Mouse (Mus musculus) CH12F3 (cell line): Measurements from ENCODE around the gene Lpar3.

Experiments used
- in situ Hi-C: fragments of 300-500 bp; cut with MboI; formaldehyde crosslinking; loops from 2 replicates; pipeline ENCODE4 v1.14.3; 2020; ENCODE audit warnings: low sequenced_read_pairs

Lpar3 gene

DNA sequence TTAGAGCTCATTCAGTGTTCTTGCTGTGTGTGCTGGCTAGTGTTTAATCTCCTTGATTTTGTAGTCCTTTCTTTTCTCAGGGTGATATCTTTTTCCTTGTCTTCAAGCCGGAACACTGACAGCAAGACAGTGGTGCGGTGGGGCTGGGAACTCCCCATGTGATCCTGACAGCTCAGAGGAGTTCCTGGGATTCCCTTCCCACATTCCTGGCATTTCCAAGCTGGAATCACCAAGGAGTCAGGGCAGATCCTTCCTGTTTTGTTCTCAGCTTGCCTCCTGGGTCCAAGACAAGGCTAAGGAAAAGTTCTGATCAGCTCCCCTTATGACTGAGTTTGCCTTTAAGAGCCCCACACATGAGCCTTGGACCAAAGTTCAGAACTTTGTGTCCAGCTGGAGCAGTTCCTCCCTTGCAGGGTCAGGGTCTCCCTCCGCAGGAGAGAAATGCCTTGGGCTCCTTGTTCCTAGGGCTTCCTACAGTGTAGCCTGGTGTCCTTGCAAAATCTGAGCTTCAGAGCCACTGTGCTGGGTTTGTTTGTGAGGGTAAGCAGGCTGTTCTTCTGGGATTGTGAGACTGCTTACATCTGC is 33.1 kb downstream of the Lpar3 start:
- in situ Hi-C loops: no loop called here

DNA sequence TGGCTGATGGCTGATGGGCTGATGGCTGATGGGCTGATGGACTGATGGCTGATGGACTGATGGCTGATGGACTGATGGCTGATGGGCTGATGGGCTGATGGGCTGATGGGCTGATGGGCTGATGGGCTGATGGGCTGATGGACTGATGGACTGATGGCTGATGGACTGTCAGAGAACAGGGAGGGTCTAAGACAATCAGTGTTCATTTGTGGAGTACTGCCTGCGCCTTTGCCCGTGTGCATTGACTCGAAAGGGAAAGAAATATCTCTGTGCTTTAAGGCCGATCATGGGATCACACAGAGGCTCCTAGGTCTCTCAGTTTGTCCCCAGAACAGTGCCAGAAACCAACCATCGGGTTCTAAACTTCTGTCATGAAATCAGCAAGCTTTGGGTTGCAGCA is 34.4 kb downstream of the Lpar3 start:
- in situ Hi-C loops: no loop called here

DNA sequence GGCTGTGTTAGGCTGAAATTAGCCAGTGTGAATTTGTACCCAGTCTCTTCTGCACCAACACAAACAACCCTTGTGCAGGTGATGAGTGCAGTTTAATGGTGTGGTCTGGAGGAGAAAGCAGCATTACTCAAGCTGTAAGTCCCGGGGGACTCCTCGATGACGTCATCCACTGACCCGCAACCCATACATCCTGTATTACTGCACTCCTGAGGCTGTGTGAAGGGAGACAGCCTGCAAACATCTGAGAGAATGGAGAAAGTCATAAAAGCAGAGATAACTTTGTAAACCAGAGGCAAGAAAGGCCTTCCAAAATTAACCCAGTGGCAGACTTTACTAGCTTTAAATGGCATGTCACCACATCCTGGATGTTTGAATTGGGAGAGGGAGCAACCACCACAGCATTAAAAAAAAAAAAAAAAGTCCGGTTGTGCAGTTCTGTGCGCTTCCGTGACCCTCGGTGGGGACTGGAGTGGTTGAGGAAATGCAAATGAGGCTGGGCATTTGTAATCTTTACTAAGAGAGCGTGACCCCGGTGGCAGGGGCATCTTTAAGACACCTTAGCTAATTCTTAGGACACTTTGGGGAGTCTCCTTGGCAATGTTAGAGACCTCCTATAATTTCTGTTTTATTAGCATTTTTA is 36.8 kb downstream of the Lpar3 start:
- in situ Hi-C loops: no loop called here

- in situ Hi-C loops: no loop called here
Measured at GRCm38 (mm10) chr3:146260203-146260602, 39.4 kb downstream of the Lpar3 start.

- in situ Hi-C loops: no loop called here
Measured at GRCm38 (mm10) chr3:146260845-146261244, 40.1 kb downstream of the Lpar3 start.

GRCm38 (mm10) chr3:146262536-146262935 is 41.8 kb downstream of the Lpar3 start:
- in situ Hi-C loops: no loop called here

- in situ Hi-C loops: no loop called here
Measured at GRCm38 (mm10) chr3:146264146-146264545, 43.4 kb downstream of the Lpar3 start.

DNA sequence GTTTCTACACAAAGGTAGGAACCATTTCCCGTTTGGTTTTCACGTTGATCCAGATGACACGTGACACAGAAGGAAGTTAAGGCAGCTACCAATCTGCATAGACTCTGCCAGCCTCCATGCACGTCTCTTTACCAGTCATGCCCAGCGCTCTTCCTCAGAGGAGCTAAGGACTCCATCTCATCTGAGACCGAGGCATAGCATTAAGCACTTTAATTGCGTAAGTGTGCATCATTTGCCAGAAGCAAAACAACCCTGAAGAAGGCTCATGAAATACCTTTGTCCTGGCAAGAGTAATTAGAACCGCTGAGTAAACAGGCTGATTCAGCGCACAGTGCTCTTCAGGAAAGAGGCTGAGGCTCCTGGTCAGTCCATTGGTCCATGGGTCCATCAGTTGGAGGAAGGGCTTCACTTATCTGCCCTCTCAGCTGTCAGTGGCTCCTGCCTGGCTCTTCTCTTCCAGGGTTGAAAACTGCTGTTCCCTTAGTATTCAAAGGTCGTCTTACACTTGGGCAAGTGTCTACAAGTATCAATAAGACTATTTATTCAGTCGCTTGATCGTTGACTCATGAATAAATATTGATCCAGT is 44.9 kb downstream of the Lpar3 start:
- in situ Hi-C loops: no loop called here

GRCm38 (mm10) chr3:146268024-146268801 is 47.5 kb downstream of the Lpar3 start:
- in situ Hi-C loops: no loop called here

GRCm38 (mm10) chr3:146274503-146274902 is 53.7 kb downstream of the Lpar3 start:
- in situ Hi-C loops: loop anchor here (10.0 kb wide), 1 partner anchor 90 kb away; no protein-coding TSS in a partner anchor

DNA sequence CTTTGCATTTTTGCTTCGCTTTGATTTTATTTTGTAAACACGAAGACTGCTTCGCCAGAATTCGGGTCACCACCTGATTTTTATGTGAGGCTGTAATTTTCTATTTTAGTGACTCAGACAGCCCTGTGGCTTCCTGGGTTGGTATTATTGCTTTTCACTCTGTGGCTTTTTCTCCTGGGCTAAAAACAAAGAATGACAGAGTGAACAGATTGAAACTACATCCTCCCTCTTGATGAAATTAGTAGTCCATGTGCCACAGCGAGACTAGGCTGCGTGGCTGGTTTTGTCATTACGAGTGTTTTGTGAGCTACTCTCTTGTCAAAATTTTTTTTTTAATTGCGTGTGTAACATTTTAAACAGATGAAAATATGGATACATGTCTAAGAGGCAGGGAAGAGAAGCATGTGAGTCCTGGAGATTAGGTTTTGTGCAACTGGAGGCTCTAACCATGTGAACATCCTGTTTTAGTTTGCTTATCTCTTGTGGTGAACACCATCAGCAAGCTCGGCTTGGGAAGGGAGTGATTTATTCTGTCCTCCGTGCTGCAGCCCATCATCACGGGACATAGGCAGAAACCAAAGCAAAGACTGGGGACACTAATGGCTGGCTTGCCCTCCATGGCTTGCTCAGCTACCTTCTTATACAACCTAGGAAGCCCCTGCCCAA is 54.7 kb downstream of the Lpar3 start:
- in situ Hi-C loops: loop anchor here (10.0 kb wide), 1 partner anchor 91 kb away; no protein-coding TSS in a partner anchor

GRCm38 (mm10) chr3:146276026-146276409 is 55.3 kb downstream of the Lpar3 start:
- in situ Hi-C loops: loop anchor here (10.0 kb wide), 1 partner anchor 91 kb away; no protein-coding TSS in a partner anchor

DNA sequence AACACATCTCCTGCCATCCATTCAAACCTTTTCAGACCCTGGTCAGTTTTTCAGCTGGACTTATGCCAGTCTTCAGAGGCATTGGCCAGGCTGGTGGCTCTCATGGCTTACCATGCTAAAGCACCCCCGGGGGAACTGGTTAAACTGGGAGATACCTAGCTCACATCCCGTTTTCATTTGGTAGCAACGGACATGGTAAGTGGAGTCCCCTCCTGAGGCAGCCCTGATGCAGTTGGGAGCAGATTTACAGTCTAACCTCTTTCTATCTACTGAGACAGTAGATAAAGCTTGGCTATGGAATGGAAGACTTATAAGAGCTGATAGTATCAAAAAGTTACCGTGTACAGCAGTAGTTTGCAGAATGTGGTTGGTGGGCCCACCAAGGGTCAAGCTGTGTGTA is 56.2 kb downstream of the Lpar3 start:
- in situ Hi-C loops: loop anchor here (10.0 kb wide), 1 partner anchor 92 kb away; no protein-coding TSS in a partner anchor

- in situ Hi-C loops: loop anchor here (10.0 kb wide), 1 partner anchor 93 kb away; no protein-coding TSS in a partner anchor
Measured at GRCm38 (mm10) chr3:146277456-146277855, 56.7 kb downstream of the Lpar3 start.

GRCm38 (mm10) chr3:146278195-146279140 is 57.7 kb downstream of the Lpar3 start:
- in situ Hi-C loops: loop anchor here (10.0 kb wide), 1 partner anchor 94 kb away; no protein-coding TSS in a partner anchor

DNA sequence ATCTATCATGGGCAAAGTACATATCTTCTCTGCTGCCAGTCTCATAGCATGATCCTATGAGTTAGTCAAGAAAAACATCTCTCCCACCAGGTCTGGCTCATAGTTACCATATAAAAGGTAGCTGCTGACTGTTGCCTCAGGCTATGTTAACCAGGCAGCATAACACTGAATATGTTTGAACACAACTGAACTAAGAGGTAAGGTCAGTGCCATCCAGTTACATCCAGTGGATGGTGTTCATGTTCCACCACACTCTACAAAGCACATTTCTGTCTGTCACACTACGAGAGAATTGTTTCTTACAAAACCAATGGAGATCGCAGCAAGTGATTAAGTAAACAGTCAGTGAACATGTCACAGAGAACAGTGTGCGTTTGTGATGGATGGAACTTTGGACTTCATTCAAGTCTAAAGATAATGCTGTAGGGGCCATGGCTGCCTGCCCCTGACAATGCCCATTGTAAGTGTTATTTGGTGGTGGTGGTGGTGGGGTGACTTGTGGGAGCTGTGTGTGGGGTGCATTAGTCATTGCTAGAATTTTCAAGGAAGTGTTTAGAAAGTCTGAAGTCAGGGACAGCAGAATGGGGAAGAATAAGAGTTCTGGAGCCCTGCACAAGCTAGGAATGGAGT is 63.1 kb downstream of the Lpar3 start:
- in situ Hi-C loops: no loop called here

DNA sequence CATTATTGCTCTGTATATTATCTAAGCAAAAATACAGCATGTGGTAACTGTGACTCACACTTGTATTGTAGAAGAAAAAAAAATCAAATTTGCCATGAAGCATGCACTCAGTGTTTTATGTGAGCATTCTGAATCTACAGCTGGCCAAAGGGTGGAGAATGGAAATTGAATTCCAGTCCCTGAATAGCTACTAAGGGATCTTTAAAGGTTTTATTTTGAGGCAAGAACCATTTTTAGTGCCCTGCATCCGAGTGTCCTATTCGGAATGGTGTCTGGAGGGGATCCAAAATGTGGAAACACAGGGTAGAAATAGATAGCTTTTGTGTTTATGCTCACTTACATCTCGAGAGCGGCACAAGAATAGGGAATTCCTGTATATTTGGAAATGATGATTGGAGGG is 65.4 kb downstream of the Lpar3 start:
- in situ Hi-C loops: no loop called here

DNA sequence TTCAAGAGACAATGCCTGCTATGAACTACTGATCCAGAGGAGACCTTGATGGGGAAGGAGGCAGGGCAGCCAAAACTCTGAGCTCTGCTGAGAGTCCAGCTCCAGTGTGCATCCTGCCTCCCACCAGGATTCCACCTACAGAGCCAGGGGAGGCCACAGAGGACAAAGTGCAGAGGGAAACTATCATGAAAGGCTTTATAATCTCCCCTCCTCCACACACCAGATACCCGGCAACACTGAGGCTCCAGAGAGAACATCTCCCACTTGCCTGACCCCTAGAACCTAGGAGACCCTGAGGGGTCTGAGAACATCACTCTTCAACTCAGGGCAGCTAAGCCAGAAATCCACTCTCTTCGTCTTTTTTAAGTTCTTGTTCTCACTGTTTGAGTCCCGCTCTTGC is 71.2 kb downstream of the Lpar3 start:
- in situ Hi-C loops: no loop called here

- in situ Hi-C loops: no loop called here
Measured at GRCm38 (mm10) chr3:146292515-146292914, 71.8 kb downstream of the Lpar3 start.
